Mouse (Mus musculus) kidney, adult 2 months (tissue): ENCODE results near the gene Gm20695. TPM values are rescaled to one million over a fixed set of nuclear protein-coding genes. Genes with fewer than 3 reads are reported as not detected.
A peak's percentile ranks its signal among the peaks of the same experiment; 100 is the strongest.

Experiments
- DNase-seq: peaks from one replicate; pipeline ENCODE4 v3.0.0; 2021
- H3K27ac ChIP-seq: fragments of 200-500 bp; 2 replicates; pipeline ENCODE4 v1.5.1; 2012; ENCODE audit warnings: low read depth, low read length, control low read depth, inconsistent platforms; ENCODE audit not compliant: insufficient read depth
- H3K27me3 ChIP-seq: fragments of 200-500 bp; replicated peaks from 2 replicates; pipeline ENCODE4 v1.6.1; 2012; ENCODE audit warnings: mild to moderate bottlenecking, moderate library complexity, low read length, inconsistent platforms; ENCODE audit not compliant: control insufficient read depth, insufficient read depth
- H3K36me3 ChIP-seq: fragments of 200-500 bp; 2 replicates; pipeline ENCODE4 v1.6.1; 2012; ENCODE audit warnings: mild to moderate bottlenecking, moderate library complexity, low read length, inconsistent platforms; ENCODE audit not compliant: control insufficient read depth, insufficient read depth
- H3K4me1 ChIP-seq: fragments of 200-500 bp; 2 replicates; pipeline ENCODE4 v1.6.1; 2011; ENCODE audit warnings: low read length; ENCODE audit not compliant: control insufficient read depth, insufficient read depth
- H3K4me3 ChIP-seq: fragments of 200-500 bp; 2 replicates; pipeline ENCODE4 v1.5.1; 2011; ENCODE audit warnings: mild to moderate bottlenecking, low read depth, low read length, control low read depth; ENCODE audit not compliant: insufficient read depth
- CTCF ChIP-seq: fragments of 200-500 bp; conservative IDR thresholded peaks from 2 replicates; pipeline ENCODE4 v1.5.1; 2011; ENCODE audit warnings: low read depth, mild to moderate bottlenecking, control low read depth, low read length, moderate library complexity, mixed read lengths; ENCODE audit not compliant: insufficient read depth, insufficient read length
- POLR2A ChIP-seq: fragments of 200-500 bp; IDR thresholded peaks from one replicate; pipeline ENCODE4 v1.6.1; 2011; ENCODE audit warnings: low read depth, low read length, control low read depth
- WGBS: fragments of 180-500 bp; shearing (Covaris S2); methylation state at CpG from one replicate; pipeline ENCODE4 v1.1.7; 2018; 5-methylcytosine and 5-hydroxymethylcytosine counted together
- polyA plus RNA-seq: library from polyadenylated mRNA; depleted of rRNA; stranded (reverse); fragments of >200 nt; gene quantifications from 2 replicates; pipeline ENCODE4 v1.2.3, GENCODE M21; 2012; rRNA removed

The Gm20695 gene
- polyA plus RNA-seq, 1 experiment: not detected

DNA sequence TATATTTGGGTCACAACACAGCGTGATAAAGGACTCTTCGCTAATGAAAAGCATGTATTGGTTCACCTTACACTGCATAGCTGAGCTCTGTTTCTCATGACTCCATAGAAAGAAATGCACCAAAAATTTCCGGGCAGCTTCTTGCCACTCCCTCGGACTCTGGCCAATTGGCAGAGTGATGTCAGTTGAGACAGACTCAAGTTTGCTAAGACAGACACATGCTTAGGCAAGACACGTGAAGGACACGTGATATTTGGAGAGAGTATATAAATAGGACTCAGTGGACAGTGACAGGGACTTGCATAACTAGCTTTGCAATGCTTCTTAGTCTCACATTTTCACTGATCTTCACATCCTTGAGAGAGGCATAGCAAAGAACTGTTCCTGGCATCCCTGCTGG, 71.9 kb downstream of the Gm20695 start:
- no peaks in the 10 kb centered on the region for H3K36me3 ChIP-seq
- TF ChIP-seq POLR2A: no peak
- TF ChIP-seq CTCF: no peak
- no peaks in the 10 kb centered on the region for H3K27me3 ChIP-seq
- DNase-seq: peak; percentile 26
- no peak overlapping the region for H3K27ac ChIP-seq
- no peaks in the 10 kb centered on the region for H3K4me1 ChIP-seq
- 87% methylated on average over 6 of the region's 6 CpGs for WGBS
- no peak overlapping the region for H3K4me3 ChIP-seq

- H3K4me3 ChIP-seq: no peak overlapping the region
- WGBS: 74% methylated on average over 2 of the region's 2 CpGs
- TF ChIP-seq POLR2A (no peak), CTCF (no peak)
- H3K27ac ChIP-seq: no peak overlapping the region
- no peaks in the 10 kb centered on the region for H3K27me3 ChIP-seq
- no peaks in the 10 kb centered on the region for H3K36me3 ChIP-seq
- no peaks in the 10 kb centered on the region for H3K4me1 ChIP-seq
- no peak for DNase-seq
Observed at GRCm38 (mm10) chr16:3959261-3959660, 74.8 kb downstream of the Gm20695 start.

DNA sequence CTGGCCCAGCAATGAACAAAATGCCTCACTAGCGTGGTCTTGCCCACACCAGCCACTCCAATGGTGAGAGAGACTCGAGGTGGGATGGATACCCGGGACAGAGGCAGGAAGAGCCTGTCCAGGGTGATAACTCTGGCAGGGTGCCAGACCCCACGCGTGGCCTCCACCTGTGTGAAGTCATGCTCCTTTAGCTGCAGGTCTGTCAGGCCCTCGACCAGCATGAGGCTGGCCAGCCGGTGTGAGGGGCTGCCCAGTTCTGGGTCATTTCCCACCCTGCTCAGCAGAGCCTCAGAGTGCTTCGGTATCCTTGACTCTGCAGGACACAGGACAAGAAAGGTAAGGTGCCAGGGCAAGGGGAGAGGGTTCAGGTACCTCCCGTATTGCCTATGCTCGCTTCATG, 80.5 kb downstream of the Gm20695 start:
- WGBS: 48% methylated on average over 10 of the region's 10 CpGs
- no peaks in the 10 kb centered on the region for H3K27me3 ChIP-seq
- DNase-seq: no peak
- no peak for TF ChIP-seq POLR2A
- TF ChIP-seq CTCF: no peak
- H3K4me3 ChIP-seq: no peak overlapping the region
- H3K27ac ChIP-seq: no peak overlapping the region
- H3K4me1 ChIP-seq: no peaks in the 10 kb centered on the region
- H3K36me3 ChIP-seq: no peaks in the 10 kb centered on the region

DNA sequence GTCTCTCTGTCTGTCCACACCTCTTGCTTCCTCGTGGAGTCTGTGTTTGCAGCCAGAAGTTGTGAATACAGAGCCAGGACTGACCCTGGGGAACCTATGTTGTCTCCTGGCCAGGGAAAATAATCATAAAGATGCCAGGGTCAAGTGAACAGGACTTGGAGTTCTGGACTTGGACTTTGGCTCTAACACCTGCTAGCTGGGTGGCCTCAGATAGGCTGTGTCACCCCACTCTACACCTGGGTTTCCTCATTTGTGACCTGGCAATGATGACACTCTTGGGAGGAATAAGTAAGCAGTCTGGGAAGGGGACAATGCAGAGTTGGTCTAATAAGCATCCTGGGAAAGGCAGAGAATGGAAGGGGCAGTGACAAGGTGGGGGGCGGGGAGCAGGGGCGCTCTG, 81.1 kb downstream of the Gm20695 start:
- Histone ChIP-seq H3K4me1 (no peaks in the 10 kb centered on the region), H3K27ac (no peak overlapping the region), H3K4me3 (no peak overlapping the region), H3K36me3 (no peaks in the 10 kb centered on the region), H3K27me3 (no peaks in the 10 kb centered on the region)
- TF ChIP-seq CTCF: no peak
- TF ChIP-seq POLR2A: no peak
- no peak for DNase-seq
- WGBS: 73% methylated on average over 3 of the region's 3 CpGs

Other genes with a start within 250 kb of the Gm20695 start
- gene Mefv, start 166.6 kb upstream of the Gm20695 start, polyA plus RNA-seq: 0.06 TPM in 1 of 2 replicates, not detected in the other
- gene Zfp263, start 140.6 kb upstream of the Gm20695 start, polyA plus RNA-seq: 4.7 and 5.2 TPM in 2 replicates
- not detected in 2 replicates for gene Olfr15, start 53.8 kb upstream of the Gm20695 start, polyA plus RNA-seq
- gene Zfp174, start 37.4 kb upstream of the Gm20695 start, polyA plus RNA-seq: 1.1 and 1.3 TPM in 2 replicates
- gene Naa60, start 12.3 kb upstream of the Gm20695 start, polyA plus RNA-seq: 69.8 and 73.2 TPM in 2 replicates
- 2.2 and 2.5 TPM in 2 replicates for gene Zfp597, start 87 bp upstream of the Gm20695 start, polyA plus RNA-seq
- 19.5 and 20.7 TPM in 2 replicates for gene 1700037C18Rik, start 24.0 kb downstream of the Gm20695 start, polyA plus RNA-seq
- gene Cluap1, start 24.2 kb downstream of the Gm20695 start, polyA plus RNA-seq: 7.3 and 8.3 TPM in 2 replicates
- 3.8 and 4.0 TPM in 2 replicates for gene Nlrc3, start 92.0 kb downstream of the Gm20695 start, polyA plus RNA-seq
- 36.0 and 41.0 TPM in 2 replicates for gene Slx4, start 119.1 kb downstream of the Gm20695 start, polyA plus RNA-seq
- 2,240 and 2,440 TPM in 2 replicates for gene Dnase1, start 152.3 kb downstream of the Gm20695 start, polyA plus RNA-seq
- 225 and 226 TPM in 2 replicates for gene Trap1, start 193.2 kb downstream of the Gm20695 start, polyA plus RNA-seq